Mouse (Mus musculus) thymus, postnatal 14 days (tissue): ENCODE measurements around the gene Bet1l.
"Not testable (repeated sequence)": the region's sequence is repeated elsewhere in the genome, so short reads cannot be mapped to it uniquely, and the experiment has no call there.

ENCODE experiments used
- DNase-seq: peaks from one replicate; pipeline ENCODE4 v3.0.0; 2021

The Bet1l gene

DNA sequence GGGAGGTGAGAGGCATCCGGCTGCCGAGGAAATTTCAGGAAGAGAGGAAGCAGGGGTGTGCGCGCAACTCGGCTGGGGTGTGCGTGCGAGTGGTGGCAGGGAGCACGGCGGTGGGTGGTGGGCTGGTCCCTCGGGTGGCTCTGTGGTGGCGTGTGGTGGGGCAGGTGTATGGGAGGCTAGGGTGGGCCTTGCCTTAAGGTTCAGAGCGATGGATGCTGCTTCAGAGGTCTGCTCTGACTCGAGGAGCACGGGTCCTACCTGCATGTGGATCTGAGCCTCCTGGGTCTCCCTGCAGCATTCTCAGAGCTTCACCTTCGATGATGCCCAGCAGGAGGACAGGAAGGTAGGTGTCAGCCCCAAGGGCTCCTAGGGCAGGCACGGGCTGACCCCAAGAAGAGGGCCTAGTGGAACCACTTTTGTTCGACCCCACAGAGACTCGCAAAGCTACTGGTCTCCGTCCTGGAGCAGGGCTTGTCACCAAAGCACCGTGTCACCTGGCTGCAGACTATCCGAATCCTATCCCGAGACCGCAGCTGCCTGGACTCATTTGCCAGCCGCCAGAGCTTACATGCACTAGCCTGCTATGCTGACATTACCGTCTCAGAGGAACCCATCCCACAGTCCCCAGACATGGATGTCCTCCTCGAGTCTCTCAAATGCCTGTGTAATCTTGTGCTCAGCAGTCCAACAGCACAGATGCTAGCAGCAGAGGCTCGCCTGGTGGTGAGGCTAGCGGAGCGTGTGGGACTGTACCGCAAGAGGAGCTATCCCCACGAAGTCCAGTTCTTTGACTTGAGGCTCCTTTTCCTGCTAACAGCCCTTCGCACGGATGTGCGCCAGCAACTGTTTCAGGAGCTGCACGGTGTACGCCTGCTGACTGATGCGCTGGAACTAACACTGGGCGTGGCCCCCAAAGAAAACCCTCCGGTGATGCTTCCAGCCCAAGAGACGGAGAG, at the start of gene Bet1l:
Gene Bet1l, minus strand, starts transcription at position 28 of the 956 bp plus-strand sequence.
- DNase-seq = no peak

DNA sequence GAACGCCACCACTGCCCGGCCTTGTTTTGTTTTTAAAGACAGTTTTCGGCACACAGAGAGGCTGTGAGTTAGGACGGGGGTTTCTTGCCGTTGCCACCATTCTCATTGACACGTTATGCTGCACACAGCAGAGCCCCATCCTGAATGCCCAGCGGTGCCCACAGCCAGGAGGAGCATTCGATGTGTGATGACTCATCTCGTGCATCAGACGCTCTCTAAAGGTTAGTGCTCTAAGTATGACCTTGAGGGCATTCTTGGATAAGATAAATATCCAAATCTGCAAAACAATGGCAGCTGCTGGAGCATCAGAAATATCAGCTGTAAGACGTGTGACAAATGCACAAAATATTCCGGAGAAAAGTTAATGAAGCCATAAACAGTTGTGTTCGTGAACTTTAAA, 49.8 kb upstream of the Bet1l start:
- no peak for DNase-seq

DNA sequence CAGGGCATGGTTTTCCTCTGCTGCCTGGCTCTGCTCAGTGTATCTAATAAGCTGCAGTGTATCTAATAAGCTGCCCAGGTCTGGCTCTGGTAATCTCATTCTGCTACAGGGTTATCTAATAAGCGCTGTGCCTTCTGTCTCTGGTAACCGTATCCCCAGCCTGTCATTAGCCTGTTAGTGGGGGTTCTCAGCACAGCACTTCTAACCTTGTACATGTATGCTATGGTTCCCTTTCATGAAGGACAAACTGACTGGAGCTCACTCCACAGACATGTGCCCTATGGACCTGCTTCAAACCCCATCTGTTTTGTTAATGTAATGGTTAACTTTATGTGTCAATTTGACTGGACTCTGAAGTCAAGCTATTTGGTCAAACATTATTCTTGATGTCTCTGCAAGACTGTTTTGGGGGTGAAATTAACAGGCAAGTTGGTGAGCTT, 48.3 kb upstream of the Bet1l start:
- DNase-seq = no peak

DNA sequence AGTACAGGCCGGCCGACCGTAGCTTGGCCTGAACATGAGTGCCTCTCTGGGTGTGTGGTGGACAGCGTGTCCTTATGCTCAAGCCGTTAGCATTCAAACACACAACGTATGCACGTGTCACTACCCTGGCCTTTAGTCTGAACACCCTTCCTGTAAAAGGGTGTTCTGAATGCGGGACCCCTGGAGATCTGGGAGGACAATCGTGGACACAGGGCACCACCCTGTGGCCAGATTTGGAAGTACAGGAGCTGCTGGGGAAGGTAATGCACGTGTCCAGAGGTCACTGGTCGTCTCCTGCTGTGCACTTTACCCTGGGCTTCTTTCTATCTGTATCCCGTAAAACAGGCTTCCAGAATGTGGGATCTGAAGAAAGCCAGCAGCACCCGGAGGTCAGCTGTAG, 45.8 kb upstream of the Bet1l start:
- DNase-seq = peak; percentile 82

DNA sequence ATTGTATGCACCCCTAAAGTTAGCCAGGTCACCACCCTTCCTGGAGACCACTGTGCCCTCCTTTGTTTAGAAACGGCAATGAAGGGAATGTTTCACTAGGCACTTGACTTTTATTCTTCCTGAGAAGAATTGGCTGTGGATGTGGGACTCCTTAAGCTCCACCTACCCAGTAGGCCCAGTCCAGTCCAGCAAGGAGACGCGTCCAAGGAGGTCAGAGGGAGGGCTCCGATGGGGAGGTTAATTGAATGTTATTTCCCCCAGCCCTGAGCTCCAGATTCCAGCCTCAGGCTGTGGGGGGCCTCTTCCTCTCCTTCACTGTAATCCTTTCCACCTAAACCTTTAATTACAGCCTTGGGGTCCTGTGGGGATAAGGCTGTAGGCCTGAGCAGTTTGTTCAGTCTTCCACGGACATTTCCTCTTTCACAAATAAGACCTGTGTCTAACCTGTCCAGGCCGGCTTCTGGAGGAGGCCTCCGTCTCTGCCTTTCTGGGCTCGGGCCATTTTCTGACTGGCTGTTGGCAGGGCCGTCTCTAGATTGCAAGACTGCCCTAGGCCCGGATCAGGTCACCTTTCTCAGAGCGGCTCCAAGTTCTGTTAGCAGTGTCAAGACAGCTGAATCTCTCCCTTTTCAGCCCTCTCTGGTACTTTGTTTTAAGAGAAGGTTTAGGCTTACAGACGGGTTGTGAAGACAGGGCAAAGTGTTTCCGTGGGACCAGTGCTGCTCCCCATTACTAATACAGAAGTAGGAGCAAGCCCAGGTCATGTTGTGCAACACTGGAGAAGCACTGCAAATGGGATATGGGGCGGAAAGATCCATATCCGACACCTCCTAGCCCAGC, 44.9 kb upstream of the Bet1l start:
- no peak for DNase-seq

DNA sequence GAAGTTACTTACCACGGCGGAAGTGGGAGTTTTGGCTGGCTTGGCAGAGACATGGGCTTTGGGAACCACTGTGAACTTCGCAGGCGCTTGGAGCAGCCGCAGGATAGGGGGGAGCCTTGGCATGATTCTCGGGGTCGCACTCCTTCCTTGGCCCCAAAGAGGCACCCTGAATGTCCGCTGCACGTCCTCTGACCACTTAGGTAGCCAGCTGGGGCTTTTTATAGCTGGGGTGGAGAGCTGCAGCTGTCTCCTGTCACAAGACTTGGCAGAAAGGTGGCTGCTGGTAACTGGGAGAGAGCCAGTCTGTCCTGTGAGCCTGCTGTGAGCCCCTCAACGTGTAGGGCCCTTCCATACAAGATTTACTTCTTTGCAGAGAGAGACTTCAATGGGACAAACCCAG, 42.8 kb upstream of the Bet1l start, which contains the start of gene Cox8b:
Gene Cox8b, minus strand, starts transcription at position 227 of the 400 bp plus-strand sequence.
- DNase-seq = no peak

DNA sequence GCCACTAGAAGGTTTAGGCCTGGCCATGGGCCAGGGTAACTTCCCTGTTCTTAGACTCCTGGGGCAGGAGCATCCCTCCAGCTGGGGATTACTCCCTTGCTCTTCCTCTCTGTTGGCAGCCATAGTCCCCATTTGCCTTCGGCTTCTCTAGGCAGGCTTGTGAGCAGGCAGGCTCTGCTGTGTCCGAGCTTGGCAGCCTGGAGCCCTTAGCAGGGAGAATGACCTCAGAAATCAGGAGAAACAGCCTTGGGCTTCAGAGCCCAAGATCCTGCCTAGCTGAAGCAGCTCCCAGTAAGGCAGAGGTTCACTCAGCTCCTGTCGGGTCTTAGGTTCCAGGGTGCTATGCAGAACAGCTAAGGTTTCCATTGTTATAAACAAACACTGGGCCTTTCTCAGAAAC, 41.7 kb upstream of the Bet1l start:
- DNase-seq = no peak

DNA sequence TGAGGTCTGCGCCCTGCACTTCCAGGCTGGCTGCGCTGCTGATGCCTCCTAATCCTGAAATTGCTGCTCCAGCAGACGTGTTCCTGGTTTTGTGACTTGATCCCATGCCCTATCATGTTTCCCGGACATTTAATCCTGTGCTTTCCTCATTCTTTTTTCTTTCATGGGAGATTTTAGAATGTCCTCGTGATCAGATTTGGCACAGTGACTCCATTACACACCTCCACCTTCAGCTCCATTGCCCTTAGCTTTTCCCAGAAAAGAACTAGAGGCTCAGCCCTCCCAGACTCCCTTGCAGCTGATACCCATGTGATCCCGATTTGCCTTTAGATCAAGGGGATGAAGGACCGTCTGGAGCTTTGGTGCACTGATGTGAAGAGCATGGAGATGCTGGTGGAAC, 40.5 kb upstream of the Bet1l start:
- DNase-seq = no peak

DNA sequence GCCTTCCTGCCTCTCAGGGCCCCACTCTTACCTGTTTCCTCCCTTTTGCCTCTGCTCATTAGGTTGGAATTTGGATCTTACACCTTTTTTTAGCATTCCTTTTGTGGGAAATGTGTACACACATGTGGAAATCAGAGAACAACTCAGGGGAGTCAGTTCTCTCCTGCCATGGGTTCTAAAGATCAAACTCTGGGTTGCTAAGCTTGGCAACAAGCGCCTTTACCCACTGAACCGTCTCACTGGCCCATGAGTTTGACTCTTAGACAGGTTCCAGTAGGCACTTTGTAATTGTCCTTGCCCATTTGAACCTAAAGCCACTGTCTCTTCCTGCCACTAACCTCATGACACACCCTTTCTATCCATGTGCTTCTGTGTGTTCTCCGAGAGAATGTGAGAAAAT, 37.2 kb upstream of the Bet1l start:
- no peak for DNase-seq

DNA sequence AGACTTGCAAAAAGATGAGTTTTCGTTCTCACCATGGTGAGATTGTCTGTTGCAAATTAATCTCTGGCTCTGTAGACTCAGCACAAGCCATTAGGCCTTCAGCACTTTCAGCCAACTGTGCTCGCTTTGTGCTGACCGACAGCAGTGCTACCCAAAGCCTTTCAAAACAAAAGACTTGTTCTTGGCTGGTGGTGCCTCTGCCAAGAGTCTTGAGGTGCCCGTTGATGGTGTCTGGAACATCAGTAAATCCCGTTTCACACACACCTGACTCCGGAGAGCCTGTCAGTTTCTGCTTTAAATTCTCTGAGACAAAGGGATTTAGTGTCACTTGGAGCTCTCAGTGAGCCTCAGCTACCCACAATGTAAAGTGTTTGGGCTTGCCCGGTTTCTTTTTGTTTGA, 36.7 kb upstream of the Bet1l start:
- no peak for DNase-seq

DNA sequence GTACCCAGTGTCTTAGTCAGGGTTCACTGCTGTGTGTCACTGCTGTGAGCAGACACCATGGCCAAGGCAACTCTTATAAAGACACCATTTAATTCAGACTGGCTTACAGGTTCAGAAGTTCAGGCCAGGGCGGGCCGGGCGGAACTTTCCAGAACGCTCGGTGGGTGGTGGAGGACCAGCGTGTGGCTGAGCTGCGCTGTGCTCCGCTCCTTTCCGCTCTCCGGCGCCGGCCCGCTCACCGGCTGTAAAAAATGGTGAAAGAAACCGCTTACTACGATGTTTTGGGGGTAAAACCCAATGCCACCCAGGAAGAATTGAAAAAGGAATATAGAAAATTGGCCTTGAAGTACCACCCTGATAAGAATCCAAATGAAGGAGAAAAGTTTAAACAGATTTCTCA, 33.3 kb upstream of the Bet1l start:
- DNase-seq = not testable (repeated sequence)

DNA sequence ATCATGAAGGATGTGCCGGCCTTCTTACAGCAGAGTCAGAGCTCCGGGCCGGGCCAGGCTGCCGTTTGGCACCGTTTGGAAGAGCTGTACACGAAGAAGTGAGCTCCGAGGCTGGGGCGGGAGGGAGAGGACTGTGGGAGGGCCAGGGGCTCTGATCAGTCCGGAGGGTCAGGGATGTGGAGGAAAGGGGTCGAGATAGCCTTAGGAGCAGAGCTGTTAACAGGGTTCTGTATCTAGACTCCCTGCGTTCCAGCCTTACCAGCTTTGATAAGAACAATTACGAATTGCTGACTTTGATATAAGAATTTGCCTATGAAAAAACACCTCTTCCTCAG, 25.1 kb upstream of the Bet1l start:
- no peak for DNase-seq

DNA sequence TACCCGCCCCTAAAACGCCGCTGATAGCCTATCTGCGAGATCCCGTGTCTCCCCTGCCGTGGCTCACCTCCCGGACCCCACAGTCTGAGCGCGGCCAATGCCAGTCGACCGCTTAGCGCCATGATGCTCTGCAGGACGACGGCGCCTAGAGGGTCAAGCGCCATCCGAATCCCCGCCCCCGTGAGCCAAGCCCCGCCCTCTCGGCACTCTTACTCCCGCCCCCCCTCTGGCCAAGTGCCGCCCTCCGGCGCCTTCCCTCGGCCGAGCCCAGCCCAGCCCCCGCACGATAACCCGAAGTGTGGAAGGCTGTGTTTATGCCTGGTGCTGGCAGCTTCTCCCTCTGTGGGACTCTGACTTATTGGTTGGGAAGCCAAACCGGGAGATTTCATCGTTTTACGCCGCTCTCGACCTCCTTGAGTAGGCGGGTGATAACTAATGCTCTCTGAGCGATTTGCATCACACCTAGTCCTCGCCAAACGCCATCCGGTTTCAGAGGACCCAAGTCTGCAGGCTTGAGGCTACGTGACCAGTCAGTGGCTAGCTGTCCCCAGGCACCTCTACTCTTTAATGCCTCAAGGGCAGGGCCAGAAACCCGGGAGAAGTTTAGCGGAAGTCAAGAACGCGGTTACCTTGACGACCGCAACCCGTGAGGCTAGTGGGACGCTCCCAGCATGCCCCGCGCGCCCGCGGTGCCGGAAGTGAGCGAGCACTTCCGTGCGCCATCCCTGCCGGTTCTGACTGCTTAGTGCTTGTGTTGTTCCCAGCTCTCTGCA, 24.5 kb upstream of the Bet1l start, which contains the start of the genes Psmd13 and Sirt3:
Gene Psmd13, plus strand, starts transcription at position 273 of the 773 bp plus-strand sequence.
Gene Sirt3, minus strand, starts transcription at position 614 of the 773 bp plus-strand sequence.
- peak; percentile 95 for DNase-seq

DNA sequence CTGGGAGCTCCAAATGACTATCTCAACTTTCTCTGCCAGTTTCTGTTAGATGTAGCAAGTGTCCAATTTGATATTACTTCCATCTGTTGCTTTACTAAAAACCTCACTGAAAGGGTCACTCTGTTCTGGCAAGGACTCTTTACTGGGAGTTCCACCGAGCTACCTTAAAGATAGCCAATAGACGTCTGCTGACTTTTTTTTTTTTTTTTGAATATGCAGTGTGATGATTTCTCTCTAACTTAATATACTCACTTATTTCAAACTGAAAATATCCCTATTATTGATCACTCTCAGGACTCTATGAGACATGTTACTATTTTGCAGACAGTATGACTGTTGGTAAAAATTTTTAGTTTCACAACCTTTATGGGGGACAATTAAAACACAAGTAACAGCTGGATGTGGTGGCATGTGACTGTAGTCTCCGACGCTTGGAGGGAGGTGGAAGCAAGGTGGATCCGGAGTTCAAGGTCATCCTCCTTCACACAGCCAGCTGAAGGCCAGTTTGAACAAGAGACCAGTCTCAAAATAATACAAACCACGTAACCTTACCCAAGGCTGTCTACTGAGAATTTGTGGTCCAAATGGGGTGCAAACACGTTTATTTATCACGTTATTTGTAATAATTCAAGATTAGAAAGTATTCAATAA, 23.6 kb upstream of the Bet1l start:
- no peak for DNase-seq

DNA sequence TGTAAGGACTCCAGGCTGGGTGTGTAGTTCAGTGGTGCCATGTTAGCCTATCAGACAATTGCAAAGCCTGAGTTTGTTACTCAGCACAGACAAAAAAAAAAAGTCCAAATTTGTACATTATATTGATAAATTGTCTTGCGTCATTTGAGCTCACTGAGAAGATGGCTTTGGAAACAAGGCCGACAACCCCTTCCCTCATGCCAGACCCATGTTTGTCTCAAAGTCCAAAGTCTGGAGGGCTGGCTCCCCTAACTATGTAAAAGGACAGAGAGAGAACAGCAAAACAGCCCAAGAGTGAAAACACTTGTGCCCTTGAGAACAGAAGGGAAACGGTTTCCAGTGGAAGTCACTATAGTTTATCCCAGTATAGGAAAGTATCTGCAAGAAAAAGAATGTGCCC, 23.0 kb upstream of the Bet1l start:
- DNase-seq = no peak

DNA sequence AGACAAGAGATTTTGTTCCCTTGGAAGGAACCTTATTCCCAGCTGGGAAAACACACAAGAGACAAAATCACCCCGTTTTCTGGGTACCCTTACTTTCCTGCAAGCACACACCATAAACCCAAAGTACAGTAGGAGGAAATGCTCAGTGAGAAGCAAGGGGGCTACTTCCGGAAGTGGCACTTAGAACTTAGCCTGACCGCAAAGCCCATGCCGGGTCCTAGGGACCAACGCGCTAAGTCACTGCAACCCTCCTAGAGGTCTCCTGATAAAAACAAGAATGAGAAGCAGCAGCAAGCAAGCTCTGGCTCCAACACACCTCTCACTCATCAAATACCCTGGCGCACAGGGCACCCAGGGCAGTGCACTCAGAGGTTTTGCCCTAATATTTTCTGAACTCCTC, 22.0 kb upstream of the Bet1l start:
- DNase-seq = no peak

DNA sequence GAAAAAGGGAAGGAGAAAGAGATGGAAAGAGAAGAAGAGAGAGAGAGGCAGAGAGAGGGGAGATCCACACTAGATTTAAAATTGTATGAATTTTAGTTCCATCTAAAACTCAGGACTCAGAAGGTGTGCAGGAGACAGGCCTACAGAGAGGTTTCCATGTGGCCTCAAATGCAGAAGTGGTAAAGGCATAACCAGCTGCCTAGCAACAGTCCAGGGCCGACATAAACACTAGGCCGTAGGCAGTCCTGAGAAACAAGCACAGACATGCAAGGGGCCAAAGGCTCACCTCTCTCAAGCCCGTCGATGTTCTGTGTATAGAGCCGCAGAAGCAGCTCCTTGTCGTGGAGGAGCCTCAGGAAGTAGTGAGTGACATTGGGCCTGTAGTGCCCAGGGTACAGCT, 20.0 kb upstream of the Bet1l start:
- no peak for DNase-seq

DNA sequence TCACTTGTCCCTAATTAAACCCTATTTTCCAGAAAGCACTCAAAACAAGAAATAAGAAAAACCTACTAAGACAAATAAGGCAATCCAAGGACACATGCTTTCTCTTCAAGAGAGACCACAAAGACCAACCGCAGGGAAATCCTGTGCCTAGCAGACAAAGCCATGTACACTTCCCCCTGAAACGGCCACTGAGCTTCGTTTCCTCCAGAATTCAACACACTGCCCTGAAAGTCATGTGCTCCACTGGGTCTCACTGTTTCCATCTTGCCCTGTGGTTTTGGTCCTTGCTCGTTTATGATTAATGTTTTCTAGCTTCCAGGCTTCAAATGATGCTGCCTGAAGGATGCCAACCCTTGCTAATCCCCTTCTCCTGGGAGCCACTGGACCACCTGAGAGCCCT, 16.8 kb upstream of the Bet1l start:
- no peak for DNase-seq

DNA sequence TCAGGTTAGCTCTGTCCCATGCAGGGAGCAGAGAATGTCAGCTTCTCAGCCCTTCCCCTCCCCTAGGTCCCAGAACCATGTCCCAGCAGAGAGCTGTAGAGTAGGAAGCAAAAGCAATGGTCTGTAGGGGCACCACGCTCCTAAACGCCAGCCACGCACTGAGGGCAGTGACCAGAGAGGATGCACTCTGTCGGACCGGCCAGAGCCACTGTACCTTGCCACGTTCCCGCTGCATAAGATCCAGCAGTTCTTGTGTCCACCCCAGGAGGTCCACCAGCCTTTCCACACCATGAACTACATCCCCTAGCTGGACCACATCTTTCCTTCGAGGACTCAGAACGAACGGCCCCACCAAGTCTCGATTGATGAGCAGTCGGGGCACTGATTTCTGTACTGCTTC, 7.4 kb upstream of the Bet1l start:
- no peak for DNase-seq

DNA sequence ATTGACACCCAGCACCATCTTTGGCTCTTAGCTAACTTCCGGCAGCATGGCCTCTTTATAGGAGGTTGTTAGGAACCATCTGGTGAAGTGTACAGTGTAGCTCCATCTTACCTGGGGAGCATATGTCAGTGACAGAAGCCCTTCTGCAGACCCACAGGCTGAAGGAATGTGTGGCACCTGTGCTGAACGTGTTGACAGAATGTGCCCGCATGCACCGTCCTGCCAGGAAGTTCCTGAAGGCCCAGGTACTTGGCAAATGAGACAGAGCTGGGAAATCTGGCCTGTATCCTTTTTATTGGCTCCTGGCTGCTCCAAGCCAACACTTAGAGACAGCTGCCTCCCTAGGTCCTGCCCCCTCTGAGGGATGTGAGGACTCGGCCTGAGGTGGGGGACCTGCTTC, 3.4 kb upstream of the Bet1l start:
- no peak for DNase-seq

DNA sequence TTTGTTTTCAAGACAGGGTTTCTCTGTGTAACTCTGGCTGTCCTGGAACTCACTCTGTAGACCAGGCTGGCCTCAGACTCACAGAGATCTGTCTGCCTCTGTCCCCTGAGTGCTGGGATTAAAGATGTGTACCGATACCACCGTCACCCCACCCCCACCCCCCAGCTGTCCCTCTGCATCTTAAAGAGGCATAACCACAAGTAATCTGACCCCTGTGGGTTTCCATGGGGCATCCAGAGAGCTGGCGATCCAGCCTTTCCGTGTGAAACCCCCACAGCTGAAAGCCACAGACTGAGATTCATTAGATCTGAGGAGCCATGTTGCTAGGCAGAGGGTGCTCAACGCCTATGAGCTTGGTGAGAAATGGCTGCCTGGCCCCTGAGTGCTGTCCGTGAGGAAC, 2.6 kb upstream of the Bet1l start:
- DNase-seq = no peak

DNA sequence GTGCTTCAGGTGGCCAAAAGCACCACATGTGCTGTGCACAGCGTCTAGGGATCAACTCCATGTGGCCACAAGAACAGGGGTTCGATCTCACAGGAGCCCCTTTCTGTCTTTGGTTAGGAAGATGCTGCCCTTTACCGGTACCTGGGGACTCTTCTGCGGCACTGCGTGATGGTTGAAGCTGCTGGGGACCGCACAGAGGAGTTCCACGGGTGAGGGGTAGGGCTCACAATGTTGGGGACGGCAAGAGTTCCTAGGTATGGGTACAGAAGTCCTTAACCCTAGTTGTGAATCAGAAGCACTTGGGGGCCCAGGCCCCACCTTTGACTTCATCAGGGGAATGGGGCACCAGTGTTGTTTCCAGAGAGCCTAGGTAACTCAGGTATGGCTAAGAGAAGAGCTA, 1.4 kb upstream of the Bet1l start:
- no peak for DNase-seq
